Comparison of ENCODE assay signal across 12 mouse cellular contexts in genomic region chr4:132794760-132795159, GRCm38 (mm10). TPM values are rescaled to one million over a fixed set of nuclear protein-coding genes. Genes with fewer than 3 reads are reported as not detected.
DNase-seq lines count a peak whose midpoint lies in the region; ATAC-seq and TF ChIP-seq lines count a peak whose summit lies in the region.
"Had no signal": no experiment of that assay in that cellular context is flagged by ENCODE, and none has a peak within 500 bp of the region (broad histone marks: within the 10 kb centered on the region; RNA-seq: fewer than 3 reads in every experiment).

No protein-coding gene starts in this region.

- peak; percentile 76 to 83 for DNase-seq in spleen, postnatal 36 days (ENCODE audit: low spot score in 2 of 2)
- DNase-seq in spleen, postnatal 14 days (ENCODE audit: low spot score in 2 of 2): no peak
- DNase-seq in lung, postnatal 0 days (ENCODE audit: low spot score): peak; percentile 57
- DNase-seq in splenic B cell, adult 2 months (ENCODE audit: low read depth, low spot score): peak; percentile 86
- DNase-seq in midbrain, embryonic 11.5 days (ENCODE audit: low spot score, missing footprints): no peak
- DNase-seq in adrenal gland, postnatal 14 days: no peak
- DNase-seq: cerebellum, adult 2 months; kidney, adult 11 months; right cerebral cortex, adult 18-20 months had no signal

- H3K27me3 ChIP-seq in lung, postnatal 0 days (replicated peaks; ENCODE audit: insufficient read depth, low read length): 0 out of 2 replicates have a peak, but pooled peaks cover 10% of the 10 kb centered on the region
- no peaks in the 10 kb centered on the region for H3K27me3 ChIP-seq in splenic B cell, adult 2 months (ENCODE audit: control insufficient read depth, insufficient read depth, low read length, poor library complexity, severe bottlenecking)
- peaks cover 3% of the 10 kb centered on the region; the same call in 1 of the 2 replicates for H3K27me3 ChIP-seq in midbrain, embryonic 11.5 days (ENCODE audit: control insufficient read depth, insufficient read depth, low read length)

- peak; percentile 23; the same call in 1 of the 2 replicates for ATAC-seq in common myeloid progenitor, adult 5-6 weeks (replicated peaks; ENCODE audit: low read depth, poor library complexity, severe bottlenecking)
- peak; percentile 55 for ATAC-seq in lung, postnatal 0 days
- no peak for ATAC-seq in midbrain, embryonic 11.5 days (ENCODE audit: low FRiP score)
- ATAC-seq: midbrain, embryonic 13.5 days had no signal

- TF ChIP-seq CTCF in lung, postnatal 0 days (IDR thresholded peaks at IDR 0.05): no peak

- WGBS in lung, postnatal 0 days: 63% methylated on average over 8 of the region's 8 CpGs
- WGBS in midbrain, embryonic 11.5 days: 81% methylated on average over 8 of the region's 8 CpGs

- H3K9me3 ChIP-seq in lung, postnatal 0 days (ENCODE audit: low read length): no peaks in the 10 kb centered on the region
- H3K9me3 ChIP-seq in midbrain, embryonic 11.5 days (ENCODE audit: control insufficient read depth, low read length): no peaks in the 10 kb centered on the region
- H3K9me3 ChIP-seq: midbrain, embryonic 13.5 days; neural tube, embryonic 12.5 days had no signal

- H3K4me2 ChIP-seq in lung, postnatal 0 days (replicated peaks; ENCODE audit: low read depth, low read length): 0 out of 2 replicates have a peak overlapping the region, but pooled peaks have one; percentile 52
- H3K4me2 ChIP-seq in midbrain, embryonic 11.5 days: no peak overlapping the region
- H3K4me2 ChIP-seq: midbrain, embryonic 13.5 days; neural tube, embryonic 12.5 days had no signal

- no peak overlapping the region for H3K9ac ChIP-seq in lung, postnatal 0 days (replicated peaks; ENCODE audit: low read depth)
- H3K9ac ChIP-seq in midbrain, embryonic 11.5 days (ENCODE audit: low read length): no peak overlapping the region
- H3K9ac ChIP-seq: midbrain, embryonic 13.5 days; neural tube, embryonic 12.5 days had no signal

- TF ChIP-seq EP300 in lung, postnatal 0 days (IDR thresholded peaks at IDR 0.05): no peak

- no peak overlapping the region for H3K27ac ChIP-seq in lung, postnatal 0 days (ENCODE audit: low read length)
- H3K27ac ChIP-seq in midbrain, embryonic 11.5 days (ENCODE audit: low read depth, low read length): no peak overlapping the region
- H3K27ac ChIP-seq: midbrain, embryonic 13.5 days; neural tube, embryonic 12.5 days had no signal

- no peaks in the 10 kb centered on the region; the same call in 1 of the 2 replicates for H3K4me1 ChIP-seq in lung, postnatal 0 days (ENCODE audit: insufficient read depth, low read depth, low read length)
- no peaks in the 10 kb centered on the region for H3K4me1 ChIP-seq in midbrain, embryonic 11.5 days (ENCODE audit: control insufficient read depth, insufficient read depth, low read length)

- H3K36me3 ChIP-seq in lung, postnatal 0 days (ENCODE audit: insufficient read depth, low read length): no peaks in the 10 kb centered on the region
- peaks cover 21% of the 10 kb centered on the region for H3K36me3 ChIP-seq in splenic B cell, adult 2 months (ENCODE audit: control insufficient read depth, insufficient read depth, low read length, poor library complexity, severe bottlenecking)
- no peaks in the 10 kb centered on the region for H3K36me3 ChIP-seq in midbrain, embryonic 11.5 days (ENCODE audit: control insufficient read depth, insufficient read depth, low read length)
- H3K36me3 ChIP-seq: midbrain, embryonic 13.5 days; neural tube, embryonic 12.5 days had no signal

- peak overlapping the region; percentile 12; the same call in 1 of the 2 replicates for H3K4me3 ChIP-seq in lung, postnatal 0 days (ENCODE audit: low read depth, low read length)
- H3K4me3 ChIP-seq in midbrain, embryonic 11.5 days (ENCODE audit: low read depth, low read length): no peak overlapping the region
- H3K4me3 ChIP-seq: midbrain, embryonic 13.5 days; neural tube, embryonic 12.5 days had no signal

RNA-seq across cellular contexts. Expression of gene Themis2, which starts 1.4 kb away (rescaled TPM):
- 9.9 and 12.0 TPM in 2 replicates for total RNA-seq in common myeloid progenitor, adult 5-6 weeks (2017)
- 1.2 and 1.8 TPM in 2 replicates for polyA plus RNA-seq in lung, postnatal 0 days (2015; fragmentation: Nextera tagmentation; extraction: Ambion mirVana)
- 1.1 TPM in 2 replicates for polyA plus RNA-seq in midbrain, embryonic 11.5 days (2014; fragmentation: Nextera tagmentation; extraction: Ambion mirVana)
- 2.0 and 4.9 TPM in 2 replicates for total RNA-seq in adrenal gland, postnatal 14 days (2021)

RNA-seq across cellular contexts. Expression of gene Rpa2, which starts 26.6 kb away (rescaled TPM):
- 52.9 and 63.8 TPM in 2 replicates for total RNA-seq in common myeloid progenitor, adult 5-6 weeks (2017)
- 23.9 and 24.0 TPM in 2 replicates for polyA plus RNA-seq in lung, postnatal 0 days (2015; fragmentation: Nextera tagmentation; extraction: Ambion mirVana)
- polyA plus RNA-seq in midbrain, embryonic 11.5 days (2014; fragmentation: Nextera tagmentation; extraction: Ambion mirVana): 164 TPM in 2 replicates
- total RNA-seq in adrenal gland, postnatal 14 days (2021): 15.9 and 16.6 TPM in 2 replicates

RNA-seq across cellular contexts. Expression of gene Smpdl3b, which starts 37.7 kb away (rescaled TPM):
- 0.50 TPM in 1 of 2 replicates, not detected in the other for total RNA-seq in common myeloid progenitor, adult 5-6 weeks (2017)
- polyA plus RNA-seq in lung, postnatal 0 days (2015; fragmentation: Nextera tagmentation; extraction: Ambion mirVana): 3.7 TPM in 2 replicates
- 2.1 and 2.4 TPM in 2 replicates for polyA plus RNA-seq in midbrain, embryonic 11.5 days (2014; fragmentation: Nextera tagmentation; extraction: Ambion mirVana)
- 2.1 and 3.3 TPM in 2 replicates for total RNA-seq in adrenal gland, postnatal 14 days (2021)

RNA-seq across cellular contexts. Expression of gene Ppp1r8, which starts 48.2 kb away (rescaled TPM):
- 61.5 and 77.1 TPM in 2 replicates for total RNA-seq in common myeloid progenitor, adult 5-6 weeks (2017)
- 18.3 and 21.0 TPM in 2 replicates for polyA plus RNA-seq in lung, postnatal 0 days (2015; fragmentation: Nextera tagmentation; extraction: Ambion mirVana)
- polyA plus RNA-seq in midbrain, embryonic 11.5 days (2014; fragmentation: Nextera tagmentation; extraction: Ambion mirVana): 118 and 119 TPM in 2 replicates
- total RNA-seq in adrenal gland, postnatal 14 days (2021): 38.6 and 46.8 TPM in 2 replicates

Comparison
In these comparisons a context has a peak if more than half of its experiments do, and no peak if none do; other contexts are left out.
1. DNase-seq: peak in spleen, postnatal 36 days (2 of 2), lung, postnatal 0 days (single experiment) and splenic B cell, adult 2 months (single experiment); none in spleen, postnatal 14 days (0 of 2), midbrain, embryonic 11.5 days (single experiment) and adrenal gland, postnatal 14 days (single experiment).